Mouse (Mus musculus) heart, adult 2 months (tissue): Measurements from ENCODE around the gene F10. TPM values are rescaled to one million over a fixed set of nuclear protein-coding genes. Genes with fewer than 3 reads are reported as not detected.

Experiments
- DNase-seq, 2 experiments: peaks; one replicate each; pipeline ENCODE4 v3.0.0; 2021
- H3K27ac ChIP-seq: fragments of 200-600 bp; 2 replicates; pipeline ENCODE4 v1.8.1; 2022
- H3K27me3 ChIP-seq: fragments of 200-500 bp; 2 replicates; pipeline ENCODE4 v1.6.1; 2012; ENCODE audit warnings: mild to moderate bottlenecking, low read length, inconsistent platforms, mixed read lengths; ENCODE audit not compliant: control insufficient read depth, insufficient read depth
- H3K36me3 ChIP-seq: fragments of 200-500 bp; 2 replicates; pipeline ENCODE4 v1.6.1; 2012; ENCODE audit warnings: low read length, inconsistent platforms; ENCODE audit not compliant: control insufficient read depth, insufficient read depth
- H3K4me1 ChIP-seq: fragments of 200-500 bp; 2 replicates; pipeline ENCODE4 v1.6.1; 2011; ENCODE audit warnings: low read length; ENCODE audit not compliant: control insufficient read depth, insufficient read depth
- H3K4me3 ChIP-seq: fragments of 200-600 bp; 2 replicates; pipeline ENCODE4 v1.8.1; 2022
- H3K79me2 ChIP-seq: fragments of 200-500 bp; replicated peaks from 2 replicates; pipeline ENCODE4 v1.6.1; 2012; ENCODE audit warnings: mild to moderate bottlenecking, inconsistent platforms, low read length, moderate library complexity, mixed read lengths; ENCODE audit not compliant: control insufficient read depth, insufficient read depth
- H3K9ac ChIP-seq: fragments of 200-500 bp; 2 replicates; pipeline ENCODE4 v1.6.1; 2012; ENCODE audit warnings: low read depth, mild to moderate bottlenecking, control low read depth, inconsistent platforms, low read length, mixed read lengths
- CTCF ChIP-seq: fragments of 200-600 bp; IDR thresholded peaks from 2 replicates; pipeline ENCODE4 v1.8.1; 2022; ENCODE audit warnings: antibody characterized with exemption, mild to moderate bottlenecking, moderate library complexity
- EP300 ChIP-seq: fragments of 200-500 bp; IDR thresholded peaks from 2 replicates; pipeline ENCODE4 v1.6.1; 2011; ENCODE audit warnings: low read depth, low read length, control low read depth; ENCODE audit not compliant: insufficient read depth
- POLR2A ChIP-seq: fragments of 200-500 bp; IDR thresholded peaks from 2 replicates; pipeline ENCODE4 v1.6.1; 2011; ENCODE audit warnings: mild to moderate bottlenecking, low read depth, low read length, control low read depth; ENCODE audit not compliant: insufficient read depth
- WGBS: fragments of 180-500 bp; shearing (Covaris S2); methylation state at CpG from one replicate; pipeline ENCODE4 v1.1.7; 2018; 5-methylcytosine and 5-hydroxymethylcytosine counted together
- intact Hi-C: fragments of 180-260 bp; cut with DNase I; formaldehyde crosslinking; loops from one replicate; pipeline ENCODE4 v1.15.1; 2025
- long read RNA-seq: library from polyadenylated mRNA; stranded (forward); transcript quantifications from one replicate; pipeline ENCODE4 v2.0.0, GENCODE M21; 2021
- polyA plus RNA-seq: library from polyadenylated mRNA; depleted of rRNA; stranded (reverse); fragments of >200 nt; gene quantifications from 2 replicates; pipeline ENCODE4 v1.2.3, GENCODE M21; 2012; rRNA removed
- total RNA-seq, 2 experiments: library from RNA; stranded (reverse); gene quantifications; 2 replicates each; pipeline ENCODE4 v1.2.3; 2021

Gene F10
- total RNA-seq (under 1 TPM; 0.60 to 0.96 TPM), polyA plus RNA-seq (0.33 and 0.47 TPM in 2 replicates)
- long read RNA-seq, partial matches to known transcripts, result 0 of 1 reads
- long read RNA-seq, other reads (novel, unspliced or antisense), result 0 of 1 reads

DNA sequence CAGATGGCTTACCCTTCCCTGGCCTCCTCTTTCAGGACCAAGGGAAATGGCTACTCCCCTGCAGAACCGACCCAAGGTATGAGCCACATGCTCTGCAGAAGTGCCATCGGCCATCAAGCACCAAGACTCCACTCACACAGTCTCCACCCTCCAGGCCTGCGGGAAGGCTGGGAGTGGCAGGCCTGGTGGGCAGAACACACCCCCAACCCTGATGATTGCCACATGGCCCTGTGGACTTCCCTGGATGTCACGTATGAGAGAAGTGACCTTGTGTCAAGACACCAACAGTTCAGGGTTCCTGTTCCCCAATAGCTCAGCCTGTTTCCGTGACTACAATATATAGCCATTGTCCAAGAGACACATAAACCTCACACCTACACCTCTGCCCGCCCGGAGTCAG is at the start of gene F10:
F10 (plus strand) TSS at position 294 of the 400 bp plus-strand sequence.
- intact Hi-C loops, result loop anchor here (5.0 kb wide), 1 partner anchor 150 kb away; no protein-coding TSS in a partner anchor
- WGBS, result 57% methylated on average over 7 of the region's 7 CpGs
- Histone ChIP-seq H3K27me3 (no peaks in the 10 kb centered on the region), H3K27ac (no peak within 1 kb of the TSS), H3K79me2 (no peaks in the 10 kb centered on the region), H3K4me1 (no peaks in the 10 kb centered on the region; the same call in 1 of the 2 replicates), H3K9ac (no peak within 1 kb of the TSS), H3K4me3 (no peak within 1 kb of the TSS), H3K36me3 (no peaks in the 10 kb centered on the region)
- TF ChIP-seq CTCF (no peak), POLR2A (no peak), EP300 (no peak)
- peak in 1 of 2 experiments; percentile 13 for DNase-seq

DNA sequence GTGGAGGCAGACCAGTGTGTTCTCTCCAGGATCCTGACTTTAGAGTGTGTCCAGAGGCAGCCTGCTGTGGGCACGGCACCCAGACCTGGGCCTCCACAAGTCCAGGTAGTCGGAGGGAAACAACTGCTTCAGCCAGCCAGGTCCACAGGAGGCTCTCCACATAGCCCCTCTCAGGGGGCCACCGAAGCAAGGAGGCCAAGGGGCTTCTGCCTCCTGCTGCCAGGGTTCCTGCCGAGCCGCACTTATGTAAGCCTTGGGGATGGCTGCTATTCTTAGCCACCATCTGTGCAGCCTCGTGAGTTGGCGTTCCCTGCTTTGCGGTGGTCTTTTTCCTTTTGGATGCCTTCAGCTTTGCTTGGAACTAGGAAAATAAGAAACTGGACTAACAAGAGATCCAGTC is 49.5 kb upstream of the F10 start:
- Histone ChIP-seq H3K4me1 (peaks cover 4% of the 10 kb centered on the region), H3K9ac (no peak overlapping the region), H3K27ac (no peak overlapping the region; the same call in 1 of the 2 replicates), H3K4me3 (no peak overlapping the region), H3K27me3 (no peaks in the 10 kb centered on the region), H3K36me3 (no peaks in the 10 kb centered on the region), H3K79me2 (0 out of 2 replicates have a peak, but pooled peaks cover 1% of the 10 kb centered on the region)
- 55% methylated on average over 8 of the region's 8 CpGs for WGBS
- intact Hi-C loops, result no loop called here
- DNase-seq, result peak; percentile 30 to 42
- TF ChIP-seq POLR2A, result 0 out of 2 replicates have a peak, but pooled peaks have one; percentile 14
- TF ChIP-seq CTCF, result no peak

DNA sequence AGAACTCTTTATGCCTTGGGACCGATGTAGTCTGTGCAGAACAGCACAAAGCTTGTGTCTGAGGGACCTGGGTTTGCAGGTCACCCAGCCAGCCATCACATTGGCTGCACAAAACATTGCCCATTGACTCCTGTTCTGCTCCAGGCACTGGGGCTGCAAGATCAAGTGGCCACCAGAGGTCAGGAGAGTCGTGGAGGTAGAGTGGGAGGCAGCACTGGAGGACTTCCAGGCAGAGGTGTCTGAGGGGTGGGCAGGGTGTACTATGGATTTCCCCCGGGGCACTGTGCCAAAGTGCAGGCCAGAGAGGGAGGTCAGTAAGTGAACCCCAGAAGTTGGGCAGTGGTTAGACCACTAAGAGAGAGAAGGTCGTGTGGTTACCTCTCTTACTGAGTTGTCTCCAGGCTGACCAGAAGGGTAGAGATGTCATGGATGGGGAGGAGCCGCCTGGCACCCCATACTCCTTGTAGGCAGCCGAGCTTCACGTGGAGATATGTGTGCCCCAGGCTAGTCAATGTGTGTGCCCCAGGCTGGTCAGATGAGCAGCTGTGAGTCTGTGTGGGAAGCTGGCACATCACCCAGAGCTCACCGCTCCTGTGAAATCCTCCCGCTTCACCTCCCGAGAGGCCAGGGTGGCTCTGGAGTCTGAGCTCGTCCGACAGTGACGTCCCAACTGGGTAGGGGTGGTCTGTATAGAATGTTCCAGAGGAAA is 48.2 kb upstream of the F10 start:
- H3K79me2 ChIP-seq, result 0 out of 2 replicates have a peak, but pooled peaks cover 1% of the 10 kb centered on the region
- DNase-seq, result no peak
- H3K27me3 ChIP-seq, result no peaks in the 10 kb centered on the region
- 68% methylated on average over 13 of the region's 13 CpGs for WGBS
- no peak overlapping the region for H3K9ac ChIP-seq
- no peak overlapping the region for H3K27ac ChIP-seq
- TF ChIP-seq EP300 (no peak), CTCF (peak; percentile 47)
- H3K4me1 ChIP-seq, result peaks cover 4% of the 10 kb centered on the region
- no peak overlapping the region for H3K4me3 ChIP-seq
- H3K36me3 ChIP-seq, result no peaks in the 10 kb centered on the region
- intact Hi-C loops, result no loop called here

DNA sequence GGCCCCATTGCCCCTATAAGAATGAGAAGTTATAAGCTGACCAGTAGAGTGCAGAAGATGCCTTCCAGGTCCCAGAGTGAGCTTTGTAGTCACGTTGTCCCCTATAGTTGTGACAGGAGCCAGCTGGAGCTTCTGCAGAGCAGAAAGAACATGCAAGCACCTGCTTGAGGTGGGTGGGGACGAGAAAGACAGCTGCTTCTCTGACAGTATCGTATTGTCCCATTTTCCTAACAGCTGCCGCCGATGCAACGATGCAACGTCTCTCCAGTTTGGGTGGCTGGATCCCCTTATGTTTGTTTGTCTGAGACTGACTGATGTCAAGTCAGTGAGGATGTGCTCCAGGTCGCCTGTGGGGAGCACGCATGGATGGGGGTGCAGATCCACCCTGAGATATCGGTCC is 45.7 kb upstream of the F10 start:
- 79% methylated on average over 10 of the region's 10 CpGs for WGBS
- no peak overlapping the region for H3K9ac ChIP-seq
- no peak overlapping the region for H3K27ac ChIP-seq
- peaks cover 4% of the 10 kb centered on the region for H3K4me1 ChIP-seq
- no peaks in the 10 kb centered on the region for H3K27me3 ChIP-seq
- intact Hi-C loops, result no loop called here
- no peak for TF ChIP-seq CTCF
- no peak for TF ChIP-seq EP300
- no peak for TF ChIP-seq POLR2A
- no peak for DNase-seq
- H3K36me3 ChIP-seq, result no peaks in the 10 kb centered on the region
- no peak overlapping the region for H3K4me3 ChIP-seq
- peaks cover 1% of the 10 kb centered on the region; the same call in 1 of the 2 replicates for H3K79me2 ChIP-seq

DNA sequence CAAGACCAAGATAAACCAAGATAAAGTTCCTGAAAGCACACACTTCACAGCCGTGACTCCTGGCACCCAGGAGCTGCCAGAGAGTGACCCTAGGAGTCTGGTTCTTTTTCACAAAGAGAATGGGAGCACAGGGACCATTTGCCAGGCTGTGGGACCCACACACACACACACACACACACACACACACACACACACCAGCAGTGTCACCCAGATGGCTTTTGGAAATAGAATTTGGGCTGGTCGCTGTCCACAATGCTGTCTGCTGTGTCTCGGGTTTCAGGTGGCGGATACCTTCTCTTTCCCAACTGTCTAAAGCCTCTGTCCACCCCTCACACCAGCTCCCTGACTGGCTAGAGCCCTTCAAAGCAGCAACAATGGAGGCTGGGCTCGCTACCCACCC is 42.6 kb upstream of the F10 start:
- Histone ChIP-seq H3K4me3 (no peak overlapping the region), H3K27ac (no peak overlapping the region), H3K36me3 (no peaks in the 10 kb centered on the region), H3K79me2 (no peaks in the 10 kb centered on the region; the same call in 1 of the 2 replicates), H3K9ac (no peak overlapping the region), H3K4me1 (peaks cover 2% of the 10 kb centered on the region; the same call in 1 of the 2 replicates), H3K27me3 (no peaks in the 10 kb centered on the region)
- no peak for DNase-seq
- WGBS, result 79% methylated on average over 5 of the region's 5 CpGs
- TF ChIP-seq EP300 (no peak), CTCF (no peak), POLR2A (no peak)
- intact Hi-C loops, result no loop called here

DNA sequence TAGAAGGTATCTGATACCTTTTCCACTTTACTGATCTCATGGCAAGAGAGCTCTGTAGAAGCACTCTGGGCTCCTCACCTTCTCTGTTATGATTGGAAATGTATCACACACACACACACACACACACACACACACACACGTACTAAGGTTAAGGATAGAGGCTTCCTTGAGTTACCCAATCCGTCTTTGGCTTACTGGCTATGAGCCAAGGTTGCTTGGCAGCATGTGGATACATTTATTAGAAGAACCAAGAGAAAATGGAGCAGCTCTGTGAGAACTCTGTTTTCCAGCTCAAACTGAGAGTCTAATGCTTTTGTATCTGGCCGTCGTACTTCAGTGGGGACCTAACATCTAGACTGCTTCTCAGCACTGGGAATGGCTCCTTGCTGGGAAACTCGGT is 41.6 kb upstream of the F10 start:
- TF ChIP-seq POLR2A (no peak), CTCF (no peak)
- H3K79me2 ChIP-seq, result no peaks in the 10 kb centered on the region; the same call in 1 of the 2 replicates
- H3K36me3 ChIP-seq, result no peaks in the 10 kb centered on the region
- 61% methylated on average over 5 of the region's 5 CpGs for WGBS
- DNase-seq, result no peak
- peaks cover 2% of the 10 kb centered on the region; the same call in 1 of the 2 replicates for H3K4me1 ChIP-seq
- H3K27ac ChIP-seq, result no peak overlapping the region
- no peaks in the 10 kb centered on the region for H3K27me3 ChIP-seq
- intact Hi-C loops, result no loop called here
- no peak overlapping the region for H3K9ac ChIP-seq
- H3K4me3 ChIP-seq, result no peak overlapping the region
